Mouse (Mus musculus) hindbrain, embryonic 14.5 days (tissue): ENCODE data around the gene B020031M17Rik. TPM values are rescaled to one million over a fixed set of nuclear protein-coding genes. Genes with fewer than 3 reads are reported as not detected.
"Not testable (repeated sequence)": the region's sequence is repeated elsewhere in the genome, so short reads cannot be mapped to it uniquely, and the experiment has no call there.

Source experiments
- ATAC-seq: fragments of 200-750 bp; cut with Nextera tagmentation; 2 replicates; pipeline ENCODE4 v1.8.0; 2017; ENCODE audit warnings: moderate number of reproducible peaks, mild to moderate bottlenecking, moderate TSS enrichment, moderate library complexity; ENCODE audit not compliant: low FRiP score
- DNase-seq: peaks from one replicate; pipeline ENCODE4 v3.0.0-alpha.2; 2015; ENCODE audit warnings: low spot score
- H3K27ac ChIP-seq: fragments of 300-500 bp; sonication (generic); 2 replicates; pipeline ENCODE4 v1.5.1; 2014; ENCODE audit warnings: mild to moderate bottlenecking, moderate library complexity
- H3K27me3 ChIP-seq: fragments of 300-500 bp; sonication (generic); 2 replicates; pipeline ENCODE4 v1.6.1; 2014; ENCODE audit warnings: mild to moderate bottlenecking, low read length, mixed read lengths; ENCODE audit not compliant: control insufficient read depth, insufficient read depth
- H3K36me3 ChIP-seq: fragments of 300-500 bp; sonication (generic); replicated peaks from 2 replicates; pipeline ENCODE4 v1.6.1; 2014; ENCODE audit not compliant: control insufficient read depth, insufficient read depth
- H3K4me1 ChIP-seq: fragments of 300-500 bp; sonication (generic); replicated peaks from 2 replicates; pipeline ENCODE4 v1.6.1; 2014; ENCODE audit warnings: antibody characterized with exemption, low read length, mixed read lengths; ENCODE audit not compliant: control insufficient read depth, insufficient read depth
- H3K4me2 ChIP-seq: fragments of 300-500 bp; sonication (generic); replicated peaks from 2 replicates; pipeline ENCODE4 v1.6.1; 2014; ENCODE audit warnings: mild to moderate bottlenecking, moderate library complexity
- H3K4me3 ChIP-seq: fragments of 300-500 bp; sonication (generic); replicated peaks from 2 replicates; pipeline ENCODE4 v1.5.1; 2014; ENCODE audit warnings: mild to moderate bottlenecking, low read length
- H3K9ac ChIP-seq: fragments of 300-500 bp; sonication (generic); 2 replicates; pipeline ENCODE4 v1.6.1; 2014
- H3K9me3 ChIP-seq: fragments of 300-500 bp; sonication (generic); 2 replicates; pipeline ENCODE4 v1.6.1; 2016; ENCODE audit warnings: low read length; ENCODE audit not compliant: control insufficient read depth
- WGBS: fragments of 180-500 bp; shearing (Covaris S2); extraction: QIAGEN DNeasy Blood & Tissue Kit; methylation state at CpG from one replicate; pipeline ENCODE4 v1.1.7; 2014; 5-methylcytosine and 5-hydroxymethylcytosine counted together
- polyA plus RNA-seq: library from polyadenylated mRNA; unstranded; fragments of >200 nt; fragmentation: Nextera tagmentation; extraction: Ambion mirVana; gene quantifications from 2 replicates; pipeline ENCODE4 v1.2.1, GENCODE M21; 2014

B020031M17Rik gene
- polyA plus RNA-seq = not detected in 2 replicates

- DNase-seq, ATAC-seq, H3K4me1 ChIP-seq, H3K27ac ChIP-seq, H3K9ac ChIP-seq, H3K4me3 ChIP-seq, H3K4me2 ChIP-seq, H3K27me3 ChIP-seq, H3K9me3 ChIP-seq, H3K36me3 ChIP-seq: not testable (repeated sequence)
- 79% methylated on average over 3 of the region's 6 CpGs for WGBS
These were observed at the start of gene B020031M17Rik for GRCm38 (mm10) chr13:119950706-119951105. TSS of gene B020031M17Rik (minus strand) at chr13:119950806.

GRCm38 (mm10) chr13:119999215-119999614, 48.6 kb upstream of the B020031M17Rik start:
- H3K27ac ChIP-seq, H3K27me3 ChIP-seq, H3K9ac ChIP-seq, H3K4me3 ChIP-seq, H3K4me2 ChIP-seq, H3K36me3 ChIP-seq, H3K4me1 ChIP-seq, DNase-seq, H3K9me3 ChIP-seq, ATAC-seq: not testable (repeated sequence)
- WGBS = no CpG with 5 or more reads among the region's 4 CpGs

- H3K4me3 ChIP-seq, H3K9me3 ChIP-seq, DNase-seq, H3K9ac ChIP-seq, H3K4me1 ChIP-seq, H3K27me3 ChIP-seq, H3K4me2 ChIP-seq, H3K36me3 ChIP-seq, H3K27ac ChIP-seq: not testable (repeated sequence)
- whole genome bisulfite sequencing = no CpG with 5 or more reads among the region's 22 CpGs
- peak; percentile 80 for ATAC-seq
These were observed 48.0 kb upstream of the B020031M17Rik start for GRCm38 (mm10) chr13:119998442-119999086.

GRCm38 (mm10) chr13:119991917-119992496, 41.4 kb upstream of the B020031M17Rik start:
- H3K9ac ChIP-seq, H3K4me2 ChIP-seq, H3K9me3 ChIP-seq, H3K27me3 ChIP-seq, H3K4me3 ChIP-seq, H3K4me1 ChIP-seq, ATAC-seq, DNase-seq, H3K27ac ChIP-seq, H3K36me3 ChIP-seq: not testable (repeated sequence)
- no CpG with 5 or more reads among the region's 10 CpGs for WGBS

GRCm38 (mm10) chr13:119991264-119991663, 40.7 kb upstream of the B020031M17Rik start:
- H3K36me3 ChIP-seq, H3K9ac ChIP-seq, H3K9me3 ChIP-seq, H3K27ac ChIP-seq, H3K4me1 ChIP-seq, H3K27me3 ChIP-seq, H3K4me3 ChIP-seq, DNase-seq, H3K4me2 ChIP-seq: not testable (repeated sequence)
- no CpG with 5 or more reads among the region's 13 CpGs for WGBS
- 0 out of 2 replicates have a peak, but pooled peaks have one; percentile 24 for ATAC-seq

GRCm38 (mm10) chr13:119969163-119969562, 18.6 kb upstream of the B020031M17Rik start:
- not testable (repeated sequence) for H3K27ac ChIP-seq, H3K9me3 ChIP-seq, H3K9ac ChIP-seq, DNase-seq, H3K4me2 ChIP-seq, H3K27me3 ChIP-seq, H3K4me3 ChIP-seq, H3K36me3 ChIP-seq, H3K4me1 ChIP-seq
- WGBS = no CpG with 5 or more reads among the region's 13 CpGs
- ATAC-seq = peak; percentile 42; the same call in 1 of the 2 replicates

GRCm38 (mm10) chr13:119968193-119968592, 17.6 kb upstream of the B020031M17Rik start:
- not testable (repeated sequence) for H3K27ac ChIP-seq, H3K36me3 ChIP-seq, H3K9me3 ChIP-seq, H3K27me3 ChIP-seq, H3K4me1 ChIP-seq, H3K9ac ChIP-seq, DNase-seq, H3K4me3 ChIP-seq, H3K4me2 ChIP-seq
- peak; percentile 22; the same call in 1 of the 2 replicates for ATAC-seq
- no CpG with 5 or more reads among the region's 14 CpGs for WGBS

GRCm38 (mm10) chr13:119965968-119966367, 15.4 kb upstream of the B020031M17Rik start:
- peak; percentile 17 for DNase-seq
- not testable (repeated sequence) for H3K4me3 ChIP-seq, H3K9ac ChIP-seq, ATAC-seq, H3K27me3 ChIP-seq, H3K9me3 ChIP-seq, H3K4me1 ChIP-seq, H3K36me3 ChIP-seq, H3K27ac ChIP-seq, H3K4me2 ChIP-seq
- WGBS = under 1% methylated on average over 19 of the region's 22 CpGs

GRCm38 (mm10) chr13:119965302-119965952, 14.8 kb upstream of the B020031M17Rik start:
- H3K36me3 ChIP-seq, H3K4me3 ChIP-seq, H3K9me3 ChIP-seq, H3K4me2 ChIP-seq, H3K27ac ChIP-seq, H3K9ac ChIP-seq, H3K27me3 ChIP-seq, H3K4me1 ChIP-seq, DNase-seq: not testable (repeated sequence)
- peak; percentile 43; the same call in 1 of the 2 replicates for ATAC-seq
- WGBS = 2% methylated on average over 11 of the region's 34 CpGs
